Mouse (Mus musculus): ENCODE measurements at regions not wholly inside any gene's neighbourhood (a gene's known extent, or its start where the extent isn't known, plus 50 kb on each side); places are given as distances from the start of the nearest gene placed in this dataset.

GRCm38 (mm10) chr9:30810290-30810689 is 112.0 kb downstream of the Adamts15 start:
- Histone ChIP-seq H3K4me2 (replicated peaks) (no peak overlapping the region), H3K4me3 (no peak overlapping the region), H3K27me3 (replicated peaks) (no peaks in the 10 kb centered on the region), H3K9ac (no peak overlapping the region), H3K27ac (no peak overlapping the region), H3K9me3 (no peaks in the 10 kb centered on the region), H3K36me3 (no peaks in the 10 kb centered on the region), H3K4me1 (peaks cover 24% of the 10 kb centered on the region)
- WGBS: 5% methylated on average over 4 of the region's 4 CpGs
- ATAC-seq (ENCODE audit: low FRiP score, low read depth): peak; percentile 74

DNA sequence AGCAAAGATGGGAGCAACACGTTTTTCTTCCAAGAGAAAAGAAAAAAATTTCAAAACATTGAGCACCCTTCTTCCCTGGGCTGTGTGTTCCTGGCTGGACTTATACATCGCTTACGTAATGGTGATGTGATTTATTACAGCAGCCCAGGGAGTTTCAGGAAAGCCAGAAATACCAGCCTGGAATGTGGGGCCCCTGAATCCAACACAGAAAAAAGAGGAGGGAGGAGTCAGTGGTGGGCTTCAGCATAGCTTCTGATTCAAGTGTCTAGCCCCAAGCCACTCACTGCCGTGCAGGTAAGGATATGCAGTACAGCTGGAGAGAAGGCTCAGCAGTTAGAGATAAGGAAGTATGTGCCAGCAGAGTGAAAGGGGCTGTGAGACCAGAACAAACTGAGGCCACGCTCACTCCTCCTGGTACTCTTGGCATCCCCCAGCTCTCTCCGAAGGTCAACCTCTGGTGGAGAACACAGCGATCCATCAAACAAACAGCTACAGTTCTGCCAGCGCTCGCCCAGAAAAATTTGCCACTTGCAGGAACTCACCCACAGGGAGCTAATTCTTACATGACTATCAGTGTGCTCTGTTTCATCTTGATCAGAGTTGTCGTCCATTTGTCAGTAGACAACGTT is 113.3 kb downstream of the Adamts15 start:
- no peaks in the 10 kb centered on the region for H3K27me3 ChIP-seq (replicated peaks)
- 49% methylated on average over 11 of the region's 11 CpGs for WGBS
- H3K36me3 ChIP-seq: no peaks in the 10 kb centered on the region
- no peak overlapping the region for H3K4me3 ChIP-seq
- peaks cover 24% of the 10 kb centered on the region for H3K4me1 ChIP-seq
- H3K9me3 ChIP-seq: no peaks in the 10 kb centered on the region
- no peak overlapping the region for H3K4me2 ChIP-seq (replicated peaks)
- H3K27ac ChIP-seq: no peak overlapping the region
- 0 out of 2 replicates have a peak, but pooled peaks have one; percentile 27 for ATAC-seq (ENCODE audit: low FRiP score, low read depth)
- H3K9ac ChIP-seq: no peak overlapping the region

GRCm38 (mm10) chr9:30803755-30804532 is 118.3 kb downstream of the Adamts15 start:
- no peak for ATAC-seq (ENCODE audit: low FRiP score, low read depth)
- H3K36me3 ChIP-seq: no peaks in the 10 kb centered on the region
- H3K27me3 ChIP-seq (replicated peaks): no peaks in the 10 kb centered on the region
- H3K9ac ChIP-seq: no peak overlapping the region
- no peak overlapping the region for H3K27ac ChIP-seq
- no peak overlapping the region for H3K4me3 ChIP-seq
- no peaks in the 10 kb centered on the region for H3K9me3 ChIP-seq
- H3K4me2 ChIP-seq (replicated peaks): no peak overlapping the region
- WGBS: 75% methylated on average over 10 of the region's 10 CpGs
- peaks cover 2% of the 10 kb centered on the region for H3K4me1 ChIP-seq

DNA sequence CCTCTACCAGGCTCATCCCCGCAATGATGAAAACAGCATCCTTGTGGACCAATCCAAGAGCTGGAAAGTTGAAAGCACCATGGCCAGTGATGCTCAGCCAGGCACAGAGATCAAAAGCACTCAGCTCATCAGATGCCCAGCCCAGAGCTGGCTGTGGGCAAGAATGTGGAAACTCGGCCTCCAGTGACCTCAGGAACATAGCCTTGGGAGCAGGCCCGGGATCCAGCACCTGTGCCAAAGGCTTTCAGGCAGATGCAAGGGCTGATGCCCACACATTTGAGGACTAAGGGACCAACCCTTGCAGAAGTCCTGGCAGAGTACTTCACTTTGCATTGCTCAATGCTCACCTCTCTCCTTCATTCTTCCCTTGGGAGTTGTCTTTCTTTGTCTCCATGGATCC is 119.4 kb downstream of the Adamts15 start:
- no peak for ATAC-seq (ENCODE audit: low FRiP score, low read depth)
- H3K9ac ChIP-seq: no peak overlapping the region
- H3K36me3 ChIP-seq: no peaks in the 10 kb centered on the region
- H3K9me3 ChIP-seq: no peaks in the 10 kb centered on the region
- WGBS: 75% methylated on average over 3 of the region's 3 CpGs
- no peak overlapping the region for H3K27ac ChIP-seq
- no peak overlapping the region for H3K4me3 ChIP-seq
- H3K4me2 ChIP-seq (replicated peaks): no peak overlapping the region
- H3K27me3 ChIP-seq (replicated peaks): no peaks in the 10 kb centered on the region
- no peaks in the 10 kb centered on the region for H3K4me1 ChIP-seq

GRCm38 (mm10) chr9:30794701-30795407 is 127.4 kb downstream of the Adamts15 start:
- no peak overlapping the region for H3K27ac ChIP-seq
- H3K4me3 ChIP-seq: no peak overlapping the region
- H3K27me3 ChIP-seq (replicated peaks): no peaks in the 10 kb centered on the region
- no peak overlapping the region for H3K9ac ChIP-seq
- WGBS: 84% methylated on average over 3 of the region's 3 CpGs
- no peaks in the 10 kb centered on the region for H3K36me3 ChIP-seq
- no peaks in the 10 kb centered on the region for H3K4me1 ChIP-seq
- no peak overlapping the region for H3K4me2 ChIP-seq (replicated peaks)
- no peaks in the 10 kb centered on the region for H3K9me3 ChIP-seq
- ATAC-seq (ENCODE audit: low FRiP score, low read depth): no peak

- Histone ChIP-seq H3K9me3 (no peaks in the 10 kb centered on the region), H3K4me1 (no peaks in the 10 kb centered on the region), H3K4me3 (no peak overlapping the region), H3K27me3 (replicated peaks) (no peaks in the 10 kb centered on the region), H3K27ac (no peak overlapping the region), H3K9ac (no peak overlapping the region), H3K4me2 (replicated peaks) (no peak overlapping the region), H3K36me3 (no peaks in the 10 kb centered on the region)
- WGBS: 91% methylated on average over 2 of the region's 2 CpGs
- no peak for ATAC-seq (ENCODE audit: low FRiP score, low read depth)
Observed at GRCm38 (mm10) chr9:30781221-30781620, 141.0 kb downstream of the Adamts15 start.

GRCm38 (mm10) chr9:30777816-30778215 is 144.4 kb downstream of the Adamts15 start:
- no peak for ATAC-seq (ENCODE audit: low FRiP score, low read depth)
- Histone ChIP-seq H3K4me1 (no peaks in the 10 kb centered on the region), H3K4me2 (replicated peaks) (no peak overlapping the region), H3K4me3 (no peak overlapping the region), H3K9ac (no peak overlapping the region), H3K9me3 (no peaks in the 10 kb centered on the region), H3K27ac (no peak overlapping the region), H3K36me3 (no peaks in the 10 kb centered on the region), H3K27me3 (replicated peaks) (no peaks in the 10 kb centered on the region)
- 80% methylated on average over 2 of the region's 2 CpGs for WGBS

- H3K9me3 ChIP-seq: no peaks in the 10 kb centered on the region
- H3K4me1 ChIP-seq: no peaks in the 10 kb centered on the region
- no peak for ATAC-seq (ENCODE audit: low FRiP score, low read depth)
- no peak overlapping the region for H3K4me2 ChIP-seq (replicated peaks)
- 56% methylated on average over 6 of the region's 6 CpGs for WGBS
- no peaks in the 10 kb centered on the region for H3K36me3 ChIP-seq
- no peak overlapping the region for H3K9ac ChIP-seq
- H3K4me3 ChIP-seq: no peak overlapping the region
- H3K27me3 ChIP-seq (replicated peaks): no peaks in the 10 kb centered on the region
- no peak overlapping the region for H3K27ac ChIP-seq
Observed at GRCm38 (mm10) chr9:30775161-30775560, 147.1 kb downstream of the Adamts15 start.

- 75% methylated on average over 3 of the region's 3 CpGs for WGBS
- H3K9ac ChIP-seq: no peak overlapping the region
- H3K27ac ChIP-seq: no peak overlapping the region
- H3K27me3 ChIP-seq (replicated peaks): no peaks in the 10 kb centered on the region
- no peak for ATAC-seq (ENCODE audit: low FRiP score, low read depth)
- no peaks in the 10 kb centered on the region for H3K36me3 ChIP-seq
- no peak overlapping the region for H3K4me3 ChIP-seq
- no peaks in the 10 kb centered on the region for H3K4me1 ChIP-seq
- H3K9me3 ChIP-seq: no peaks in the 10 kb centered on the region
- H3K4me2 ChIP-seq (replicated peaks): no peak overlapping the region
Observed at GRCm38 (mm10) chr9:30772456-30772855, 149.8 kb downstream of the Adamts15 start.

DNA sequence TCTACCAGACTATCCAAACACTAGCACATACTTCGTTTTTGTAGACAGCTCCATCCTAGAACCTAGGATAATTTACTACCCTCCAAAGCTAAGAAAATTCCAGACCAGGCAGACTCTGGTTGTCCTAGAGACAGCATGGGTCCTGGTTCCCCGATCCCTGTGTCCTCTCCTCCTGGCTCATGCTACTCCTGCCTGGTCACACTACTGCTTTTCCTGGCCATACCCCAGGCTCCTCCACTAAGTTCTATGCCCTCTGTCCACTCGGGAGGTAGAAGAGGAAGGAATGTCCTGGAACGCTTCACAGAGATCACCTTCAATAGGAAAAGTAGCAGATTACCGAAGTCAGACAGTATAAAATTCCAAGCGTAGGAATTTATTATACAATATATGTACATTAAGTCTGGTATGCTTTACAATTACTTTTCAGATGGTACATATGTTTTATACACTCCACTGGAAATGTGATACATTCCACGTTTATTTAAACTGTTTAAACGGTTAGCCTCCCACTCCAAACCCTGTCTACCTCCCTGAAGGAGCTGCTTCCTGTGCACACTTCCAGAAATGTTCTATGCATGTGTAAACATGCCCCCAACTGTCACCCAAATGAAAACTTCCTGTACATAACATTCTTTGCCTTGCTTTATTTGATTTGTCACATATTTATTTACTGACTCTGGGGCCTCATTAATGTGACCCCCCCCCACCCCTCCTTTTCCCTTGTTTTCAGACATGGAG is 151.6 kb downstream of the Adamts15 start:
- no peak overlapping the region for H3K9ac ChIP-seq
- no peaks in the 10 kb centered on the region for H3K9me3 ChIP-seq
- WGBS: 70% methylated on average over 8 of the region's 8 CpGs
- no peaks in the 10 kb centered on the region for H3K36me3 ChIP-seq
- no peaks in the 10 kb centered on the region for H3K27me3 ChIP-seq (replicated peaks)
- H3K27ac ChIP-seq: no peak overlapping the region
- no peak overlapping the region for H3K4me3 ChIP-seq
- H3K4me1 ChIP-seq: no peaks in the 10 kb centered on the region
- no peak for ATAC-seq (ENCODE audit: low FRiP score, low read depth)
- H3K4me2 ChIP-seq (replicated peaks): no peak overlapping the region

DNA sequence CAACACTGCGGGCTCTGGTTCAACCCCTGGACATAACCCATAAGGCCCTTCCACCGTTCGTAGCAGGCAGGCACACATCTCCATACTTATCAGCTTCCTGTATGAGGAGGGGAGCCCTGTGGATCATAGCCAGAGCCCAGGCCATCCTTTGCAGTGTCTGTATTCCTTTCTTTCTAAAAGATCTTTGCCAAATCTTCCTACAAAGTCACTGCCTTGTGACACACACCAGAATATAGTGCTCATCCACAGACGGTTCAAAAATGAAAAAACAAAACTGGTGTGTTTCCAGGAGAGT is 152.9 kb downstream of the Adamts15 start:
- H3K9me3 ChIP-seq: no peaks in the 10 kb centered on the region
- no peaks in the 10 kb centered on the region for H3K27me3 ChIP-seq (replicated peaks)
- no peak overlapping the region for H3K4me2 ChIP-seq (replicated peaks)
- H3K4me1 ChIP-seq: no peaks in the 10 kb centered on the region
- H3K4me3 ChIP-seq: no peak overlapping the region
- WGBS: 88% methylated on average over 4 of the region's 4 CpGs
- no peaks in the 10 kb centered on the region for H3K36me3 ChIP-seq
- no peak for ATAC-seq (ENCODE audit: low FRiP score, low read depth)
- H3K27ac ChIP-seq: no peak overlapping the region
- no peak overlapping the region for H3K9ac ChIP-seq

Measured in neural tube, embryonic 12.5 days (tissue).